Mouse (Mus musculus) lung, embryonic 16.5 days (tissue): ENCODE measurements around the gene 4930572O03Rik. TPM values are rescaled to one million over a fixed set of nuclear protein-coding genes. Genes with fewer than 3 reads are reported as not detected.
A peak's percentile ranks its signal among the peaks of the same experiment; 100 is the strongest.
"Not testable (repeated sequence)": the region's sequence is repeated elsewhere in the genome, so short reads cannot be mapped to it uniquely, and the experiment has no call there.

Experiments
- ATAC-seq: fragments of 200-750 bp; cut with Nextera tagmentation; 2 replicates; pipeline ENCODE4 v1.8.0; 2017; ENCODE audit warnings: low read depth, mild to moderate bottlenecking, moderate library complexity
- H3K27ac ChIP-seq: fragments of 300-500 bp; sonication (generic); 2 replicates; pipeline ENCODE4 v1.5.1; 2014; ENCODE audit warnings: mild to moderate bottlenecking, control low read depth, low read length
- H3K27me3 ChIP-seq: fragments of 300-500 bp; sonication (generic); 2 replicates; pipeline ENCODE4 v1.6.1; 2014; ENCODE audit warnings: low read depth, low read length, mixed read lengths; ENCODE audit not compliant: control insufficient read depth, insufficient read depth
- H3K36me3 ChIP-seq: fragments of 300-500 bp; sonication (generic); 2 replicates; pipeline ENCODE4 v1.6.1; 2014; ENCODE audit warnings: low read length; ENCODE audit not compliant: control insufficient read depth, insufficient read depth
- H3K4me1 ChIP-seq: fragments of 300-500 bp; sonication (generic); replicated peaks from 2 replicates; pipeline ENCODE4 v1.6.1; 2014; ENCODE audit warnings: low read length, mixed read lengths; ENCODE audit not compliant: control insufficient read depth, insufficient read depth
- H3K4me2 ChIP-seq: fragments of 300-500 bp; sonication (generic); 2 replicates; pipeline ENCODE4 v1.6.1; 2014; ENCODE audit warnings: low read depth, low read length, control low read depth
- H3K4me3 ChIP-seq: fragments of 300-500 bp; sonication (generic); 2 replicates; pipeline ENCODE4 v1.5.1; 2014; ENCODE audit warnings: mild to moderate bottlenecking, low read length, control low read depth
- H3K9ac ChIP-seq: fragments of 300-500 bp; sonication (generic); 2 replicates; pipeline ENCODE4 v1.6.1; 2014; ENCODE audit warnings: low read length, control low read depth
- H3K9me3 ChIP-seq: fragments of 300-500 bp; sonication (generic); 2 replicates; pipeline ENCODE4 v1.6.1; 2016; ENCODE audit warnings: low read length; ENCODE audit not compliant: control insufficient read depth
- WGBS: fragments of 180-500 bp; shearing (Covaris S2); extraction: QIAGEN DNeasy Blood & Tissue Kit; methylation state at CpG from one replicate; pipeline ENCODE4 v1.1.7; 2014; 5-methylcytosine and 5-hydroxymethylcytosine counted together
- polyA plus RNA-seq: library from polyadenylated mRNA; unstranded; fragments of >200 nt; fragmentation: Nextera tagmentation; extraction: Ambion mirVana; gene quantifications from 2 replicates; pipeline ENCODE4 v1.2.1, GENCODE M21; 2015

Gene 4930572O03Rik
- polyA plus RNA-seq, 1 experiment from 2014 or later, result not detected

DNA sequence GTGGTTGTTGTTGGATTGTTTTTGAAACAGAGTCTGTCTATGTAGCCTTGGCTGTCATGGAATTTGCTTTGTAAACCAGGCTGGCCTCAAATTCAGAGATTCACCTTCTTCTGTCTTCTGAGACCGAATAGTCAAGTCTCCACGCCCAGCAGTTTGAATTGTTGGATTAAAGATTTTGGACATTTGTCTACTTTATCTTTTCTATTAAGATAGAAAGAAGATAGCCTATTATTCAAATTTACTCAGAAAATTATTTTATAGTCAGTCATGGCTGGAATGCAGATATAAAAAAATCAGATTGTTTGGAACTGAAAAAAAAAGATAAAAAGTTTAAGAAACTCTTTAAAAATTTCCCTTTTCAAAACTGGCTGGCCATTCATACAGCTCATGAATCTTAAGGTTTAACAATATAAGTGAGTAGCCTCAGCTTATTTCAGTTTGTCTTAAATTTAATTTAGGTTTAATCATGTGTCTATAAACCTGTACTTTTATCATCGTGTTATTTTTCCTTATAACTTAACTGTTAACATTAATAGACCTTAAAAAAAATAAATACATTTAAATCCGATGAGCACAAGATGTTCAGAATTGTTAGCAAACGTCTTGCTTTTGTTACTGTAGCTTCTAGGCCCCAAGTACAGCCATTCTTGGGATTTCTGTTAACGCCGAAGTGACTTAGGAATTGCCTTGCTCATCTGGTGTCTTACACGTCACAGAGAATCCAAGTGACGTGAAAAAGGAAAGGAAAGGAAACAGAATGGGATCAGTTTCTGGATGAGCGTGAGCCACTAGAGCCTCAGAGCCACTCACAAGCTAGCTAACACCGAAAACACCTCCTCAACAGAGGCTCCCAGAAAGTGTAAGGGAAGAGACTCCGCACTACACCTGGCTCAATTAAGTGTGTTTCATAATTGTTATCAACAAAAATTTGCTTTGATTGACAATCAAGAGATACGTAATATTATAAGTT, 23.4 kb upstream of the 4930572O03Rik start:
- not testable (repeated sequence) for H3K9ac ChIP-seq, H3K4me2 ChIP-seq, H3K27me3 ChIP-seq, H3K36me3 ChIP-seq, H3K27ac ChIP-seq, H3K4me1 ChIP-seq, H3K4me3 ChIP-seq, H3K9me3 ChIP-seq
- ATAC-seq, result peak; percentile 49; the same call in 1 of the 2 replicates
- 67% methylated on average over 13 of the region's 13 CpGs for WGBS

DNA sequence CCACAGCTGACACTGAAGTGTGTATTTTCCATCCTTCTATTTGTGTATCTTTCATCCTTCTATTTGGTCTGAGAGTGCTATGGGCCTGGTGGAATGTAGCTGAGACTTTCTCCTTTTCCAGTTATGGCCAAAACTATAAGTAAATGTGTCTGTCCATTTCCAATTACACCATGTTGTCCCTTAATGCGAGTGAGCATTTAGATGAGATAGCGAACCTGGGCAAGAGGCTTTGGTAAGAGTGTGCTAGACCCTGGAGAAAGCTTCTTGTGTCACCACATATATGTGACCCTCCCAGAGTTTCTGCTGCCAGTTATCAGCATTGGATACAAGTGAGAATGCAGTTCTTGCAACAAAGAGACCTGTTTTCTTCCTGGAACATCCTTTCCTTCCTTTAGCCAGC, 22.0 kb upstream of the 4930572O03Rik start:
- H3K4me1 ChIP-seq, ATAC-seq, H3K27ac ChIP-seq, H3K4me3 ChIP-seq, H3K27me3 ChIP-seq, H3K36me3 ChIP-seq, H3K9ac ChIP-seq, H3K4me2 ChIP-seq, H3K9me3 ChIP-seq: not testable (repeated sequence)
- 65% methylated on average over 2 of the region's 2 CpGs for WGBS

DNA sequence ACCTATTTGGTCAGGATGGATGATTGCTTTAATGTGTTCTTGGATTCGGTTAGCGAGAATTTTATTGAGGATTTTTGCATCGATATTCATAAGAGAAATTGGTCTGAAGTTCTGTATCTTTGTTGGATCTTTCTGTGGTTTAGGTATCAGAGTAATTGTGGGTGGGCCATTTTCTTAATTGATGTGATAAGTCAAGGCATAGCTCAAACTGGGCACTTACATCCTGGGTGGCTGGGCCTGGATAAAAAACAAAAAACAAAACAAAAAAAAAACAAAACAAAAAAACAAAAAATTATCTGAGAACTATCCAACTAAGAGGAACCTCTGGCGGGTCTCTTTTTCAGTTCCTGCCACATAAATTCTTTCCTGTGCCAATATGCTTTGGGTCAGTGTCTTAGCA, 20.9 kb upstream of the 4930572O03Rik start:
- not testable (repeated sequence) for ATAC-seq

DNA sequence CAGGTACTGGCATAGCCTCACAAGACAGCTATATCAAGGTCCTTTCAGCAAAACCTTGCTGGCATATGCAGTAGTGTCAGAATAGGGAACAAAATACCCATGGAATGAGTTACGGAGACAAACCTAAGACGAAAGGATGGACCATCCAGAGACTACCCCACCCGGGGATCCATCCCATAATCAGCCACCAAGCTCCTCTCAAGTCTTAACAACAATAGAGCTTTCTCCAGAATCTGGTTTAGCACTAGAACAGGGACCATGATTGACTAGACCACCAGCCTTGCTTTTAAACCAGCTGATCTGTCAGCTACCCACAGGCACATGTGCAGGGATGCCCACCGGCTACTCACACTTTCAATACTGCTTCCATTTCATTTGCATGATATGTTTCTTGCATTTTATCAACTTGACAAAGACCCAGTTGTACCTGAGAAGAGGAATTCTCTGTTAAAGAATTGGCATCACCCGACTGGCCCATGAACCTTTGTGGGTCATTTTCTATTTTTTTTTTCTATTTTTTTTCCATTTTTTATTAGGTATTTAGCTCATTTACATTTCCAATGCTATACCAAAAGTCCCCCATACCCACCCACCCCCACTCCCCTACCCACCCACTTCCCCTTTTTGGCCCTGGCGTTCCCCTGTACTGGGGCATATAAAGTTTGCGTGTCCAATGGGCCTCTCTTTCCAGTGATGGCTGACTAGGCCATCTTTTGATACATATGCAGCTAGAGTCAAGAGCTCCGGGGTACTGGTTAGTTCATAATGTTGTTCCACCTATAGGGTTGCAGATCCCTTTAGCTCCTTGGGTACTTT, 17.8 kb upstream of the 4930572O03Rik start:
- H3K27me3 ChIP-seq, H3K9me3 ChIP-seq, H3K9ac ChIP-seq, H3K36me3 ChIP-seq, H3K4me1 ChIP-seq, H3K4me2 ChIP-seq, H3K27ac ChIP-seq, H3K4me3 ChIP-seq: not testable (repeated sequence)
- 89% methylated on average over 5 of the region's 8 CpGs for WGBS
- 0 out of 2 replicates have a peak, but pooled peaks have one; percentile 43 for ATAC-seq

More for the DNA sequence above, 20.9 kb upstream of the 4930572O03Rik start:
- H3K4me2 ChIP-seq, H3K9me3 ChIP-seq, H3K36me3 ChIP-seq, H3K9ac ChIP-seq, H3K27me3 ChIP-seq, H3K27ac ChIP-seq, H3K4me3 ChIP-seq, H3K4me1 ChIP-seq: not testable (repeated sequence)
- 77% methylated on average over 2 of the region's 4 CpGs for WGBS

DNA sequence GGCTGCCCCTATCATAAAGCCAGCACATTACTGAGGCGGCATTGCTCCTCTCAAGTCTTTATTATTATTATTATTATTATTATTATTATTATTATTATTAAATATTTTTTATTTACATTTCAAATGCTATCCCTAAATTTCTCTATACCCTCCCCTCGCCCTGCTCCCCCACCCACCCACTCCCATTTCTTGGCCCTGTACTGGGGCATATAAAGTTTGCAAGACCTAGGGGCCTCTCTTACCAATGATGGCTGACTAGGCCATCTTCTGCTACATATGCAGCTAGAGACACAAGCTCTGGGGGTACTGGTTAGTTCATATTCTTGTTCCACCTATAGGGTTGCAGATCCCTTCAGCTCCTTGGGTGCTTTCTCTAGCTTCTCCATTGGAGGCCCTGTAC, 17.1 kb upstream of the 4930572O03Rik start:
- ATAC-seq, H3K4me2 ChIP-seq, H3K27ac ChIP-seq, H3K9me3 ChIP-seq, H3K9ac ChIP-seq, H3K27me3 ChIP-seq, H3K4me1 ChIP-seq, H3K36me3 ChIP-seq, H3K4me3 ChIP-seq: not testable (repeated sequence)
- WGBS, result 66% methylated on average over 2 of the region's 2 CpGs

DNA sequence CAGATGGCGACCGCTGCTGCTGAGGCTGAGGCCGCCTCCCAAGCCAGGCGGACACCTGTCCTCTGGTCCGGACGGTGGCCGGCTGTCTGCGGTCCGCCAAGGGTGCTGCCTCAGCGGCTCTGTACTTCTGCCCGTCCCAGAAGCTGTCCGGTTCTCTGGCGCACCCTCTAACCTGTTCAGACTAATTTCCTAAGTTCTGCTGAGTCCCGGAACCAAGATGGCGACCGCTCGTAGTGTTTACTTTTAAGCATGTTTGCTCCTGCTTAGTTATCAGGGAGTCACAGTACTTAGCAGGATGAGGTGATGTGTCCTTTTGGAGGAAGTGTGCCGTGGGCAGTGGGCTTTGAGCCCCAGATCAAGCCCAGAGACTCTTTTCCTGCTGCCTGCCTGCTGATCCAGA, 13.9 kb upstream of the 4930572O03Rik start:
- H3K9ac ChIP-seq, H3K27ac ChIP-seq, H3K4me3 ChIP-seq, H3K27me3 ChIP-seq, H3K4me2 ChIP-seq, H3K36me3 ChIP-seq, H3K9me3 ChIP-seq, H3K4me1 ChIP-seq: not testable (repeated sequence)
- peak; percentile 23; the same call in 1 of the 2 replicates for ATAC-seq
- WGBS, result 84% methylated on average over 7 of the region's 18 CpGs

DNA sequence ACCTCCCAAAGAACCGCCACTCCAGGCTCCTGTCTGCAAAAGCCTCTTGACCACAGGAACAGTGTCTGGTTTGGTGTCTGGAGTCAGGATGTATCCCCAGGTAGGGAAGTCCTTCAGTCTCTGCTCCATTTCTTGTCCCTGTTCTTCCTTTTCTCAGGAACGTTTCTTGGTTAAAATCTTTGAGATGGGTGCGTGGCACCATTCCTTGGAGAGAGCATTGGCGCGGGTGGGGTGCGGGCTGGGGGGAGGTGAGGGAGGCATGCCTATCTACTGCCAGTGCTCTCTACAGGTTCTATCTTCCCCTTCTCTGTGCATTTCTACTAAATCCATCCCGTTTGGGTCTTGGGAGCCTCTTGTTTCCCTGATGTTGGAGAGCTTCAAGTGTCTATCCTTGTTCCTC, 7.0 kb upstream of the 4930572O03Rik start:
- H3K4me2 ChIP-seq, ATAC-seq, H3K9me3 ChIP-seq, H3K9ac ChIP-seq, H3K4me1 ChIP-seq, H3K27me3 ChIP-seq, H3K27ac ChIP-seq, H3K4me3 ChIP-seq, H3K36me3 ChIP-seq: not testable (repeated sequence)
- whole genome bisulfite sequencing, result 68% methylated on average over 6 of the region's 7 CpGs

DNA sequence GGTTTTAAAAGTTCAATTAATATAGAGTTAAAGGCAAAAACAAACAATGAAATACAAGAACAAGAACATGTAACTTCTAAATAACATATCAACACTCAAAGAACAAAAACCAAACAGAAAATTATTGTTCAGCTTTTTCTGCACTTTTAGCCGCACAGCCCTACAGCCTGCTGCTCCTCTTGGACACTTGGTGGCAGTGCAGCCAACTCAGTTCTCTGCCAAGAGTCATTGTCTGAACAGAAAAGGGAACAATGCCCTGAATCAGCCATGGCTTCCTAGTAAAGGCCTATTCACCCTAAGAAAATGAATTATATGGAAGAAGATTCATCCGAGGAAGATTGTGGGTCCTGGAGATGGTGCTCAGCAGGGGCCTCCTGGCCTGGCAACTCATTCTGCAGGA, 4.5 kb downstream of the 4930572O03Rik start:
- not testable (repeated sequence) for H3K4me1 ChIP-seq, H3K4me3 ChIP-seq, H3K4me2 ChIP-seq, H3K36me3 ChIP-seq, H3K27ac ChIP-seq, ATAC-seq, H3K9me3 ChIP-seq, H3K9ac ChIP-seq, H3K27me3 ChIP-seq
- WGBS, result 65% methylated on average over 2 of the region's 2 CpGs

DNA sequence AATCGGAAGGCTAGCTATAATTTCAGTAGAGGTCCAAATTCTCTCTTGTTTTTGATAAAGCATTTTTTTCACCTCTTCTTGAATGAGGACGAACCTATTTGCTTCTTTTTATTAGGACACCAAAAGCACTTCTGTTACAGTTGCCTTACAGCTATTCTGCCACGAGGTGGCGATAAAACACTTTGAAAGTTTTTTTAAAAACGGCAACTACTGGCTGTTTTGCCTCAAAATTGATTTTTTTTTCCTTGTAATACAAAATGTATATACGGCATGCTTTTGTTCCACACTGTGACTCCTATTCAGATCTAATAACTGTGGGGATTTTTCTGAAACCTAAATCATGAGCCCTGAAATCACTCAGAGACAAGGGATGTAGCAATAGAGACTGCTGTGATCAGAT, 11.2 kb downstream of the 4930572O03Rik start:
- H3K9me3 ChIP-seq, H3K36me3 ChIP-seq, ATAC-seq, H3K27me3 ChIP-seq, H3K4me2 ChIP-seq, H3K27ac ChIP-seq, H3K4me1 ChIP-seq, H3K4me3 ChIP-seq, H3K9ac ChIP-seq: not testable (repeated sequence)
- 27% methylated on average over 6 of the region's 6 CpGs for WGBS
